Mouse (Mus musculus) thymus, postnatal 4 days (tissue): ENCODE data around the gene Adgrg4.

Source experiments
- DNase-seq: peaks from one replicate; pipeline ENCODE4 v3.0.0; 2021

Adgrg4 gene

DNA sequence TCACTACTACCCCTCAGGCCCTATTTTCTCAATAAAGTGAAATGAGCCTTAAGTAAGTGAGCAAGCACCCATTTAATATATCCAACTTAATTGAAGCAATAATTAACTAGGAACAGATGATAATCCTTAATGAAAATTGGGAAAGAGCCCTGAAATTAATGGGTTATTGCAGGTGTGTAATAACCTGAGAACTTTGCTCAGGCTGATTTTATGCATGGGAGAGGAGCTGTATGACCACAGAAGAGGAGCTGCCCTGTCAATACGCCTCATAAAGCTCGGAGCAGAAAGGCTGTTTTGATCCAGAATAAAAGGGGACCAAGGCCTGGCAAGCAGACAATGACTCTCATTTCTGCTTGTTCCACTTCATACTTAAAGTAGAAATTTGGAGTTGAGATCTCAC, at the start of gene Adgrg4:
Adgrg4 (plus strand) TSS at position 301 of the 400 bp plus-strand sequence.
- DNase-seq = no peak

DNA sequence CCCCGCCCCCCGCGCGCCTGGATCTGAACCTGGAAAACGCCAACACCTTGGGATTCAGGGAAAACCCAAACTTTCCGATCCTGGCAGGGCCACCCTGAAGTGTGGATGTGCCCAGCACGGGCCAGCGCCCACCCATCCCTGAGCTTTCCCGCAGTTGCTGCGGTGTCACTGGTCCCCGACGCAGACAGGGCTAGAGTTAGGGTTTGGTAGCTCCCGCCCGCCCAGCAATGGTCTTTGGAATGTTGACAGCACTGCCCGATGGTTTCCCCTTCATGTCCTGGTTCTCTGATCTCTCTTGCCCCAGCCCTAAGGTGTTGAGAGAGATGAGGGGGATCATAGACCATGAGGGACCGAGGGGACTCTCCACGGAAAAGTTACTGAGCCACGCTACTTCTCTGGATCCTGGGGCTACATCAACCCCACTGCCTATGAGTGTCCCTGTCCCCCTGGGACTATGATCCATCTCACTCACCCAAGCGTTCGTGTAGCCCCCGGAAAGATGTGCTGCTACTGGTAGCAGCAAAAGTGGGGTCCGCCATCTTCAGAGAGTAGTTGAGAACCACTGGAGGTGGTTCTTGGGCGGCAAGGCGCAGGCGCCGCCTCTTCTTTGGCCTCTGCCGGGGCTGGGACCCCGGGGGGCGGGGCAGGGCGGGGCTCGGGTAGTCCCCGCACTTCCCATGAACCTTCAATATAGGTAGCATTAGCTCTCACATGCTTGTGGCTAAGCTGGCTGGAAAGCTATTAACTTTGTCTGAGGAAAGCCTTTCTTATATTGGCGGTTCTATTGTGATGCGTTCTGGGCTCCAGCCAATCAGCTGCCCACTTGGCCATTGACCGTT, 48.0 kb upstream of the Adgrg4 start, which contains the start of gene Map7d3:
Map7d3 (minus strand) TSS at position 562 of the 839 bp plus-strand sequence.
- DNase-seq = peak; percentile 30

DNA sequence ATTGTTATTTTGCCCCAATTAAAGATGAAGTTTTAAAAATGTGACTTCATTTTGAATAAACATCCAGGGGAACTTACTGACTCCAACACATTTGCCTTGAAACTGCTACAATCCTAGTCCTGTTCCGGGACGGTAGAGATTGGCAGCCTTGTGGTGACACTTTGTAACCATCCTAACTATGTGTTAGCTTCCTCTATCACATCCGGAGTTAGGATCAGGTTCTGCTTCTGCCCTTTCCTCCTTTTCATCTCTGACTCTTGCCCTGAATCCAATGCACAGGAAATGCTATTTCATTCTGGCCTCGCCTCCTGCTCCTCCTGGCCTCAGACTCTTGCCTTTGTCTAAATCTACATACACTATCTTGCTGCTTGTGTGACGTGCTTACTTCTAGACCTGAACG, 42.5 kb upstream of the Adgrg4 start:
- no peak for DNase-seq

DNA sequence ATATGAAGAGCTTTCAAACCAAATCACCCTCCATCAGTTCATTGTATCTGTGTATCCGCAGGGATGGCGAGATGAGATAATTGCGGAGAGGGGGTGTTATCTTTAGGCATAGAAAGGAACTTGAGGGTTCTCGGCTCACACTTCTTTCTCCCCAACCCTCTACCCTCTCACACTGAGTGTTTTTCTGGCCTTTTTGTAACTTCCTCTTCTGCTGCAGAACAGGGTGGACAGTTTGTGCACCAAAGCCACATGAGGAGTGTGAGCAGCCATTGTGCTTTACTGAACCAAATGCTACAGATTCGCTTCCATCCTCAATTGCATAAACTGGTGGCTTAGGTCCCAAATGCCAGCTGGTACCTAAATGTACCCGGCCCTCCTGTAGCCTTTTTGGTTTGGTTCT, 34.1 kb upstream of the Adgrg4 start:
- no peak for DNase-seq

GRCm38 (mm10) chrX:56839369-56839768, 30.6 kb upstream of the Adgrg4 start:
- DNase-seq = peak; percentile 11

GRCm38 (mm10) chrX:56841255-56841654, 28.7 kb upstream of the Adgrg4 start:
- DNase-seq = no peak

DNA sequence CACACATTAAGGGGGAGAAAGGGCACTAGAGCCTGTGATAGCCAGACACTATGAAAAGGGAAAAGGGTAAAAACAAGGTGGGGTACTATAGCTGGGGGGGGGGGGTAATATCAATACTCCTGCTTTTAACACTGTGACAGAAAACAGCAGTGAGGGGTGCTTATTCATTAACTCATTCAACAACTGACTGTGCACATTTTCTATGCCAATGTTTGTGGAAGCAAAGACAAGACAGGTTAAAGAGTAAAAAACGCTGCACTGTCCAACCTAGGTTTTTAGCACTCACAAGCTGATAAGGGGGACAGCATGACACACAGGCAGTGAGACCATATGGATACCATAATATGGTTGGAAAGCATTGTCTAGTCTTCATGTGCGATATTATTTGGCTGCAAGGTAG, 142.9 kb downstream of the Adgrg4 start:
- DNase-seq = no peak

DNA sequence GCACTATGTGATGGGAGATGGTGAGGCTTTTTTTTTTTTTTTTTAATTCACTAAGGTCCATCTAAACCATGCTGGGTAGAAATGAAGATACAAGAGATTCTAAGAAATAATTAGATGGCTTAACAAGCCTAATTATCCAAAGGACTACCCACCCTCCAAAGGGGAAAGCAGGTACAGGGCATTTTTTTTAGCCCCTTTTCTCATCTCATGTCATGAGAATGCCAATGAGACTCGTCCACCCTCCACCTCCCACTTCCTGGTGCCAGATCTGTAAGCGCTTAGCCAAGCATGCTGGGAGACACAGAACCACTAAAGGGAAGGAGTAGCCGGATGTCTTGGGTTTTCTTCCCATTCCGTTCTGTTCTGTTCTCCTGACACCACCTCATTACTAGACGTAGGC, 172.8 kb downstream of the Adgrg4 start, which contains the start of gene Brs3:
Brs3 (plus strand) TSS at position 301 of the 400 bp plus-strand sequence.
- no peak for DNase-seq

DNA sequence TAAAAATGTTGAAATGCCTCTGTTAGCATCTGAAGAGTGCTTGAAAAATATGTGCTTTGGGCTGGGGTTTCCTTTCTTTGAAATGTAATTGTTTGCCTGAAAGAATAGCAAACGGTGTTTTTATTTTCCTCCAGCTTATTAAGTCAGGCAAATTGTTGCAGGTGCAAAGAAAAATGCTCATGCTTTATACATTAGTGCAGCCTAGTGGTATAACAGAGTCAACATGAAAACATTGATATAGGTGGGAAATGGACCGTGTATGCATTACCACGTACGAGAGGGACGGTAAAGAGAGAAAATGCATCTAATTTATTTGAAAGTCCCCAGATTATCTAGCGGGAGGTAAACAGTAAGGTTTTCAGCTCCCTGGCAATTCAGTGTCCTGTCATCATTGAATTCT, 173.9 kb downstream of the Adgrg4 start:
- DNase-seq = no peak
